Mouse (Mus musculus): ENCODE results near the gene Irs1. TPM values are rescaled to one million over a fixed set of nuclear protein-coding genes. Genes with fewer than 3 reads are reported as not detected.

Gene Irs1
- polyA plus RNA-seq, 1 experiment from 2014 or later, result 3.1 TPM

GRCm38 (mm10) chr1:82324131-82324785, 33.0 kb upstream of the Irs1 start:
- Histone ChIP-seq H3K4me1 (replicated peaks; ENCODE audit: insufficient read depth, low read length) (0 out of 2 replicates have a peak, but pooled peaks cover 3% of the 10 kb centered on the region), H3K27me3 (ENCODE audit: insufficient read depth, low read length) (no peaks in the 10 kb centered on the region), H3K36me3 (ENCODE audit: insufficient read depth, low read length) (no peaks in the 10 kb centered on the region), H3K4me2 (ENCODE audit: low read length) (no peak overlapping the region), H3K9ac (ENCODE audit: low read depth, low read length) (no peak overlapping the region), H3K27ac (no peak overlapping the region), H3K9me3 (replicated peaks; ENCODE audit: low read length) (no peaks in the 10 kb centered on the region), H3K4me3 (replicated peaks; ENCODE audit: low read depth, low read length) (no peak overlapping the region)
- peak; percentile 10 for DNase-seq (ENCODE audit: low spot score)
- ATAC-seq (replicated peaks; ENCODE audit: low FRiP score, low read depth), result no peak
- no peak for TF ChIP-seq CTCF (IDR thresholded peaks at IDR 0.05; ENCODE audit: low read depth)
- 32% methylated on average over 4 of the region's 4 CpGs for WGBS

GRCm38 (mm10) chr1:82321441-82321840, 30.2 kb upstream of the Irs1 start:
- H3K27ac ChIP-seq, result no peak overlapping the region
- H3K4me2 ChIP-seq (ENCODE audit: low read length), result no peak overlapping the region
- H3K4me3 ChIP-seq (replicated peaks; ENCODE audit: low read depth, low read length), result no peak overlapping the region
- no peaks in the 10 kb centered on the region for H3K9me3 ChIP-seq (replicated peaks; ENCODE audit: low read length)
- H3K27me3 ChIP-seq (ENCODE audit: insufficient read depth, low read length), result no peaks in the 10 kb centered on the region
- H3K9ac ChIP-seq (ENCODE audit: low read depth, low read length), result no peak overlapping the region
- DNase-seq (ENCODE audit: low spot score) (no peak), ATAC-seq (replicated peaks; ENCODE audit: low FRiP score, low read depth) (no peak)
- WGBS, result 83% methylated on average over 1 of the region's 1 CpGs
- TF ChIP-seq CTCF (IDR thresholded peaks at IDR 0.05; ENCODE audit: low read depth), result no peak
- H3K36me3 ChIP-seq (ENCODE audit: insufficient read depth, low read length), result no peaks in the 10 kb centered on the region
- 0 out of 2 replicates have a peak, but pooled peaks cover 3% of the 10 kb centered on the region for H3K4me1 ChIP-seq (replicated peaks; ENCODE audit: insufficient read depth, low read length)

- WGBS, result 88% methylated on average over 10 of the region's 10 CpGs
- Histone ChIP-seq H3K4me2 (ENCODE audit: low read length) (no peak overlapping the region), H3K4me3 (replicated peaks; ENCODE audit: low read depth, low read length) (no peak overlapping the region), H3K9ac (ENCODE audit: low read depth, low read length) (no peak overlapping the region), H3K27me3 (ENCODE audit: insufficient read depth, low read length) (no peaks in the 10 kb centered on the region), H3K9me3 (replicated peaks; ENCODE audit: low read length) (no peaks in the 10 kb centered on the region), H3K27ac (no peak overlapping the region), H3K36me3 (ENCODE audit: insufficient read depth, low read length) (no peaks in the 10 kb centered on the region), H3K4me1 (replicated peaks; ENCODE audit: insufficient read depth, low read length) (0 out of 2 replicates have a peak, but pooled peaks cover 3% of the 10 kb centered on the region)
- ATAC-seq (replicated peaks; ENCODE audit: low FRiP score, low read depth) (no peak), DNase-seq (ENCODE audit: low spot score) (no peak)
- no peak for TF ChIP-seq CTCF (IDR thresholded peaks at IDR 0.05; ENCODE audit: low read depth)
Observed at GRCm38 (mm10) chr1:82320864-82321263, 29.6 kb upstream of the Irs1 start.

DNA sequence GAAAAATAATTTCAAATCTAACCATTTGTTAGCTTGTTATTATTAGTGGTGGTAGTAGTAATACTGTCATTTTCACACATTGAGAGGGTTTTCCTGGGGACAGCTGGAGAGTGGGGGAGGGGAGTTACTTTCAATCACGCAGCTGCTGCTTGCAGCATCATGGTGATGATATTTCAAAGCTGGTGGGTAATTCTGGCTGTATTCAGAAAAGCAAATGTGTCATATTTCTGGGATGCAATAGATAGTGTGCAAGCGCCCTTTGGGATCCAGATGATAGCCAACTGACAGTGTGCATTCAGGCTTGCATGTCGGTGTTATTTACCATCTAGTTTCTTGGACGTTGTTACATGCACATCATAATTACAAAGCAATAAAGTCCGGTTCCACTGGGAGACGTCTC, 29.2 kb upstream of the Irs1 start:
- Histone ChIP-seq H3K4me3 (replicated peaks; ENCODE audit: low read depth, low read length) (no peak overlapping the region), H3K4me1 (replicated peaks; ENCODE audit: insufficient read depth, low read length) (0 out of 2 replicates have a peak, but pooled peaks cover 3% of the 10 kb centered on the region), H3K27ac (no peak overlapping the region), H3K36me3 (ENCODE audit: insufficient read depth, low read length) (no peaks in the 10 kb centered on the region), H3K4me2 (ENCODE audit: low read length) (no peak overlapping the region), H3K9me3 (replicated peaks; ENCODE audit: low read length) (no peaks in the 10 kb centered on the region), H3K9ac (ENCODE audit: low read depth, low read length) (no peak overlapping the region), H3K27me3 (ENCODE audit: insufficient read depth, low read length) (no peaks in the 10 kb centered on the region)
- WGBS, result 64% methylated on average over 6 of the region's 6 CpGs
- DNase-seq (ENCODE audit: low spot score) (peak; percentile 22), ATAC-seq (replicated peaks; ENCODE audit: low FRiP score, low read depth) (no peak)
- no peak for TF ChIP-seq CTCF (IDR thresholded peaks at IDR 0.05; ENCODE audit: low read depth)

GRCm38 (mm10) chr1:82316746-82317126, 25.5 kb upstream of the Irs1 start:
- ATAC-seq (replicated peaks; ENCODE audit: low FRiP score, low read depth) (peak; percentile 56), DNase-seq (ENCODE audit: low spot score) (no peak)

DNA sequence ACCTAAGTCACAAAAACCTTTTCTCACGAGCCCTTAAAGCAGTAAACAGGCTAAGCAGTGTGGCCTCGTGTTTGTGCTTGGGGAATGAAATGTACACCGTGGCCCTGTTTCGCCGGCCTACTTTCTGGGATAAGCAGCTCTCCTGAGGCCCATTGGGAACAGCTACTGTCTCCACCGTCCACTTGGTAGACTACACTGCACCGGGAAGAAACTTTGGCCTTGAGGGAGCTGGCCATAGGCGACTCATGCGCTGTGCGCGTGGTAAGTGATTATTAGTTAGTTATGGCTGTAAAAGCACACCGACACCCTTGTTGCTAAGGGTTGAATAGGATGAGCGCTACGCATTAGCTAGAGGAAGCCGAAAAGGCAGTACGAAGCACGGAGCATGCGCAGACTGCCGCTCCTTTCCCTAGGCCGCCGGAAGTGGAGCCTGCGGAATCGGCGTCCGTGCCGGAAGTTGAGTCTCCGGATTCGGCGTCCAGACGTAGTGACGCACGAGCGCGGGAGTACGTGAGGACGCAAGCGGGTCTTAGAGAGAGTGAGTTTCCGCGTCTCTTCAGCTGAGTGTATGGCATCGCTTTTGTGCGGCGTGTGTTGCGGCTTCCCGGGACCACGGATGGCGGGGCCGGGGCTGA, 25.0 kb upstream of the Irs1 start, which contains the start of gene Rhbdd1:
TSS of gene Rhbdd1 (plus strand) at position 342 of the 635 bp plus-strand sequence.
- Histone ChIP-seq H3K27me3 (ENCODE audit: insufficient read depth, low read length) (no peaks in the 10 kb centered on the region), H3K9me3 (replicated peaks; ENCODE audit: low read length) (no peaks in the 10 kb centered on the region), H3K9ac (ENCODE audit: low read depth, low read length) (peak within 1 kb of the TSS; percentile 71), H3K36me3 (ENCODE audit: insufficient read depth, low read length) (no peaks in the 10 kb centered on the region), H3K4me2 (ENCODE audit: low read length) (peak within 1 kb of the TSS; percentile 64), H3K4me1 (replicated peaks; ENCODE audit: insufficient read depth, low read length) (no peaks in the 10 kb centered on the region), H3K4me3 (replicated peaks; ENCODE audit: low read depth, low read length) (peak within 1 kb of the TSS; percentile 65), H3K27ac (peak within 1 kb of the TSS; percentile 89)
- whole genome bisulfite sequencing, result 6% methylated on average over 47 of the region's 47 CpGs
- TF ChIP-seq CTCF (IDR thresholded peaks at IDR 0.05; ENCODE audit: low read depth), result no peak
- ATAC-seq (replicated peaks; ENCODE audit: low FRiP score, low read depth) (peak; percentile 98), DNase-seq (ENCODE audit: low spot score) (peak; percentile 98)

More at GRCm38 (mm10) chr1:82316746-82317126, 25.5 kb upstream of the Irs1 start:
- Histone ChIP-seq H3K4me2 (ENCODE audit: low read length) (peak overlapping the region; percentile 64), H3K27me3 (ENCODE audit: insufficient read depth, low read length) (no peaks in the 10 kb centered on the region), H3K4me1 (replicated peaks; ENCODE audit: insufficient read depth, low read length) (no peaks in the 10 kb centered on the region), H3K27ac (peak overlapping the region; percentile 89), H3K9ac (ENCODE audit: low read depth, low read length) (peak overlapping the region; percentile 71), H3K9me3 (replicated peaks; ENCODE audit: low read length) (no peaks in the 10 kb centered on the region), H3K36me3 (ENCODE audit: insufficient read depth, low read length) (no peaks in the 10 kb centered on the region), H3K4me3 (replicated peaks; ENCODE audit: low read depth, low read length) (peak overlapping the region; percentile 65)
- under 1% methylated on average over 23 of the region's 26 CpGs for WGBS
- TF ChIP-seq CTCF (IDR thresholded peaks at IDR 0.05; ENCODE audit: low read depth), result no peak
